ENCODE assay signal across 12 mouse cellular contexts in genomic region chr17:28657936-28658335, GRCm38 (mm10). TPM values are rescaled to one million over a fixed set of nuclear protein-coding genes. Genes with fewer than 3 reads are reported as not detected.
A peak's percentile ranks its signal among the peaks of the same experiment; 100 is the strongest.
DNase-seq lines count a peak whose midpoint lies in the region; ATAC-seq and TF ChIP-seq lines count a peak whose summit lies in the region.
"Had no signal": no experiment of that assay in that cellular context is flagged by ENCODE, and none has a peak within 500 bp of the region (broad histone marks: within the 10 kb centered on the region; RNA-seq: fewer than 3 reads in every experiment).

No protein-coding gene starts in this region.

- peaks cover 9% of the 10 kb centered on the region for H3K4me1 ChIP-seq in midbrain, embryonic 16.5 days (ENCODE audit: control insufficient read depth, insufficient read depth, low read length)
- no peaks in the 10 kb centered on the region for H3K4me1 ChIP-seq in lung, adult 2 months (ENCODE audit: control insufficient read depth, insufficient read depth, low read length)

- peak; percentile 75 for ATAC-seq in CD4-positive, CD25-positive, alpha-beta regulatory T cell, adult 4 months
- ATAC-seq in common myeloid progenitor, adult 5-6 weeks (replicated peaks; ENCODE audit: low read depth, poor library complexity, severe bottlenecking), result peak; percentile 65
- ATAC-seq in midbrain, embryonic 16.5 days, result peak; percentile 94
- ATAC-seq: Patski had no signal

- no peak overlapping the region for H3K9ac ChIP-seq in midbrain, embryonic 16.5 days (ENCODE audit: low read depth, low read length)

- no peak overlapping the region for H3K4me3 ChIP-seq in midbrain, embryonic 16.5 days (ENCODE audit: low read depth, low read length)
- no peak overlapping the region for H3K4me3 ChIP-seq in lung, adult 2 months (replicated peaks; ENCODE audit: extremely low read depth, low read depth, low read length)

- H3K9me3 ChIP-seq in midbrain, embryonic 16.5 days (replicated peaks; ENCODE audit: control insufficient read depth, low read length, poor library complexity, severe bottlenecking), result no peaks in the 10 kb centered on the region

- TF ChIP-seq CTCF in lung, adult 2 months (IDR thresholded peaks at IDR 0.05; ENCODE audit: insufficient read depth, low read length), result no peak

- H3K27me3 ChIP-seq in midbrain, embryonic 16.5 days (ENCODE audit: control insufficient read depth, insufficient read depth, low read depth, low read length), result no peaks in the 10 kb centered on the region
- H3K27me3 ChIP-seq: Patski had no signal

- no peak overlapping the region for H3K4me2 ChIP-seq in midbrain, embryonic 16.5 days (ENCODE audit: low read length)

- peak; percentile 8 for DNase-seq in kidney, postnatal 14 days
- no peak for DNase-seq in kidney, adult 11 months
- no peak for DNase-seq in ovary, postnatal 36 days (ENCODE audit: low spot score)
- DNase-seq in ovary, postnatal 14 days (ENCODE audit: low spot score), result no peak
- no peak for DNase-seq in lung, adult 2 months
- DNase-seq: kidney, postnatal 10 days; liver; thymus, postnatal 4 days had no signal

- WGBS in midbrain, embryonic 16.5 days, result 15% methylated on average over 4 of the region's 4 CpGs
- 24% methylated on average over 4 of the region's 4 CpGs for WGBS in lung, adult 2 months

- TF ChIP-seq POLR2A in lung, adult 2 months (IDR thresholded peaks at IDR 0.05; ENCODE audit: borderline replicate concordance, extremely low read depth, low read depth, low read length), result no peak

- peak overlapping the region; percentile 71 for H3K27ac ChIP-seq in midbrain, embryonic 16.5 days (ENCODE audit: low read length)

- H3K36me3 ChIP-seq in midbrain, embryonic 16.5 days (ENCODE audit: control insufficient read depth, insufficient read depth, low read length), result no peaks in the 10 kb centered on the region

RNA-seq across cellular contexts. Expression of gene Slc26a8, which starts 32.1 kb away (rescaled TPM):
- polyA plus RNA-seq in CD4-positive, CD25-positive, alpha-beta regulatory T cell, adult 4 months (2017; shearing (Covaris generic)), result under 1 TPM in 1 of 2 experiments, not detected in 1; 0.32 TPM
- total RNA-seq in common myeloid progenitor, adult 5-6 weeks (2017), result 1.1 TPM in 1 of 2 replicates, not detected in the other
- 1.6 and 2.1 TPM in 2 replicates for polyA plus RNA-seq in midbrain, embryonic 16.5 days (2015; fragmentation: Nextera tagmentation; extraction: Ambion mirVana)
- 0.40 and 1.2 TPM in 2 replicates for polyA plus RNA-seq in lung, adult 2 months (2012; rRNA removed)

RNA-seq across cellular contexts. Expression of gene Mapk14, which starts 33.2 kb away (rescaled TPM):
- 10 to 100 TPM; 17.8 to 20.7 TPM for polyA plus RNA-seq in CD4-positive, CD25-positive, alpha-beta regulatory T cell, adult 4 months (2017; shearing (Covaris generic))
- 81.4 and 94.2 TPM in 2 replicates for total RNA-seq in common myeloid progenitor, adult 5-6 weeks (2017)
- 23.2 TPM in 2 replicates for polyA plus RNA-seq in midbrain, embryonic 16.5 days (2015; fragmentation: Nextera tagmentation; extraction: Ambion mirVana)
- 74.3 and 97.5 TPM in 2 replicates for polyA plus RNA-seq in lung, adult 2 months (2012; rRNA removed)

RNA-seq across cellular contexts. Expression of gene Srpk1, which starts 35.4 kb away (rescaled TPM):
- polyA plus RNA-seq in CD4-positive, CD25-positive, alpha-beta regulatory T cell, adult 4 months (2017; shearing (Covaris generic)), result 100 to 1,000 TPM; 204 to 234 TPM
- 126 and 167 TPM in 2 replicates for total RNA-seq in common myeloid progenitor, adult 5-6 weeks (2017)
- 84.9 and 91.4 TPM in 2 replicates for polyA plus RNA-seq in midbrain, embryonic 16.5 days (2015; fragmentation: Nextera tagmentation; extraction: Ambion mirVana)
- polyA plus RNA-seq in lung, adult 2 months (2012; rRNA removed), result 14.0 and 24.0 TPM in 2 replicates
